Mouse (Mus musculus): ENCODE measurements around the gene Apobec1.

- no peak for TF ChIP-seq CTCF (IDR thresholded peaks at IDR 0.05; ENCODE audit: low read depth)
- TF ChIP-seq EP300 (IDR thresholded peaks at IDR 0.05; ENCODE audit: low read depth): no peak
These were observed 629 bp downstream of the Apobec1 start for GRCm38 (mm10) chr6:122601615-122602014.

Measured in heart, postnatal 0 days (tissue).